Mouse (Mus musculus) adipose tissue, adult 10 weeks (tissue): ENCODE data around the gene Olfr1408. TPM values are rescaled to one million over a fixed set of nuclear protein-coding genes. Genes with fewer than 3 reads are reported as not detected.

Experiments used
- polyA plus RNA-seq: library from polyadenylated mRNA; stranded (reverse); fragments of 350-450 nt; fragmentation: Illumina TruSeq; extraction: RNeasy Lipid Tissue Mini Kit (QIAGEN cat#74804); gene quantifications from one replicate; pipeline ENCODE4 v1.2.3, GENCODE M21; 2014; ENCODE audit warnings: low read depth, low replicate concordance

Gene Olfr1408
- not detected for polyA plus RNA-seq

GRCm38 (mm10) chr1:173137274-173137673 lies at the start of gene Olfr1408:
Olfr1408 (minus strand) TSS chr1:173137374.

Other genes starting within 250 kb of the Olfr1408 start
- not detected for gene Apcs, start 242.3 kb downstream of the Olfr1408 start, polyA plus RNA-seq
- not detected for gene Olfr16, start 187.0 kb downstream of the Olfr1408 start, polyA plus RNA-seq
- gene Olfr1406, start 53.3 kb upstream of the Olfr1408 start, polyA plus RNA-seq, result not detected
- not detected for gene Olfr218, start 60.4 kb upstream of the Olfr1408 start, polyA plus RNA-seq
- gene Olfr1404, start 75.0 kb upstream of the Olfr1408 start, polyA plus RNA-seq, result not detected
- gene Fcer1a, start 89.8 kb upstream of the Olfr1408 start, polyA plus RNA-seq, result 0.55 TPM
- not detected for gene Olfr418, start 128.6 kb upstream of the Olfr1408 start, polyA plus RNA-seq
- gene Mptx2, start 140.4 kb upstream of the Olfr1408 start, polyA plus RNA-seq, result not detected
- gene Ackr1, start 196.4 kb upstream of the Olfr1408 start, polyA plus RNA-seq, result 5.3 TPM
- 4.7 TPM for gene Aim2, start 213.5 kb upstream of the Olfr1408 start, polyA plus RNA-seq
- gene Cadm3, start 230.3 kb upstream of the Olfr1408 start, polyA plus RNA-seq, result 6.9 TPM